Mouse (Mus musculus) MEL (cell line): ENCODE results near the gene Txn2.

ENCODE experiments used
- CHD1 ChIP-seq: IDR thresholded peaks from 2 replicates; pipeline ENCODE4 v1.6.1; 2012; ENCODE audit warnings: low read depth, mild to moderate bottlenecking, inconsistent platforms, low read length, improper control_type of control experiment
- CTCF ChIP-seq, 3 experiments: IDR thresholded peaks in 2 of 3; conservative IDR thresholded peaks in 1 of 3; 2 replicates each; pipeline ENCODE4 v1.5.1; 2011 to 2012; ENCODE audit warnings: low read length in 3 of 3, low read depth in 2 of 3, mild to moderate bottlenecking in 2 of 3, improper control_type of control experiment in 1 of 3, inconsistent platforms in 1 of 3, mixed read lengths in 1 of 3, moderate library complexity in 1 of 3; ENCODE audit not compliant: control insufficient read depth in 1 of 3, insufficient read depth in 1 of 3, poor library complexity in 1 of 3, severe bottlenecking in 1 of 3
- MYC ChIP-seq: IDR thresholded peaks from 2 replicates; pipeline ENCODE4 v1.6.1; 2011; ENCODE audit warnings: low read depth, mild to moderate bottlenecking, low read length, improper control_type of control experiment, moderate library complexity
- POLR2A ChIP-seq, 2 experiments: IDR thresholded peaks; 2 replicates each; pipeline ENCODE4 v1.6.1; 2011 to 2012; ENCODE audit warnings: low read length in 2 of 2, mild to moderate bottlenecking in 2 of 2, control low read depth in 1 of 2, improper control_type of control experiment in 1 of 2, low read depth in 1 of 2, moderate library complexity in 1 of 2; ENCODE audit not compliant: control insufficient read depth in 1 of 2, insufficient read depth in 1 of 2, poor library complexity in 1 of 2
- POLR2AphosphoS5 ChIP-seq: IDR thresholded peaks from 2 replicates; pipeline ENCODE4 v1.6.1; 2012; ENCODE audit warnings: low read depth, borderline replicate concordance, mild to moderate bottlenecking, inconsistent platforms, low read length, moderate library complexity, mixed read lengths
- SIN3A ChIP-seq: IDR thresholded peaks from 2 replicates; pipeline ENCODE4 v1.6.1; 2012; ENCODE audit warnings: low read length, improper control_type of control experiment, inconsistent platforms

GRCm38 (mm10) chr15:77916851-77917544, 11.8 kb downstream of the Txn2 start:
- TF ChIP-seq CHD1 = no peak
- TF ChIP-seq MYC = no peak
- no peak for TF ChIP-seq POLR2A (IDR thresholded peaks at IDR 0.05; ENCODE audit: control insufficient read depth in 1 of 2, insufficient read depth in 1 of 2, low read depth in 1 of 2, low read length in 2 of 2, poor library complexity in 1 of 2)
- no peak for TF ChIP-seq POLR2AphosphoS5
- TF ChIP-seq SIN3A = peak; percentile 56; the same call in 1 of the 2 replicates
- peak; percentile 84 to 92 (median 89) for TF ChIP-seq CTCF (IDR thresholded peaks at IDR 0.05 in 2 of 3, conservative IDR thresholded peaks at IDR 0.05 in 1 of 3; ENCODE audit: control insufficient read depth in 1 of 3, insufficient read depth in 1 of 3, low read depth in 2 of 3, low read length in 3 of 3, poor library complexity in 1 of 3, severe bottlenecking in 1 of 3)
